Mouse (Mus musculus): ENCODE measurements around the gene BC005561.

The BC005561 gene

DNA sequence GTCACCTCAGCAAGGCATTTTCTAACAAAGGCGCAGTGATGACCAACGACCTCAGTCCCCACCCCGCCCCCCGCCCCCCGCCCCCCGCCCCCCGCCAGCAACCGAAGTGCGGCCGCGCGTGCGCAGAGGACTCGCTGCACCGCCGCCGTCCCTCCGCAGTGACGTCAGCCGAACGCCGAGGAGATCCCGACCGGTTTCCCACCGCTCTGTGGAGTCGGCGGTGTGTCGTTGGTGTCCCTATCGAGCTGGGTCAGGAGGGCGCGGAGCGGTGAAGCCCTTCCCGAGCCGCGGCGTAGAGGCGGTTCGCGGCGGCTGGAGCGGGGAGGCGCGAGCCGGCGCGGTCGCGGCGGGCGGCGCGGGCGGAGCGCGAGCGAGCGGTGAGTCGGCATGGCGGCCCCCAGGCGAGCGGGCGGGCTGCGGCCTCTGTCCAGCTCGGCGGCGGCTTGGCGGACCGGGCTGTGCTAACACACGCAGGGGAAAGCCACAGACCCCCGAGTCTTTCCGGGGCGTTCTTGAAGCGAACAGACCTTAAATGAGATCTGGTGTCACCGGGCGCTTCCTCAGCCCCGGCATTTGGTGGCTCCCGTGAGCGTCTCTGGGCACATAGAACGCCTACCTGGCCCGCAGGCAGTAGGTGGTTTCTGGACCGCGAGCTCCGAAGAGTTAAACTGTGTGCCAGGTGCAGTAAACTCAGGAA is at the start of gene BC005561:
TSS of gene BC005561 (plus strand) at position 158 of the 697 bp plus-strand sequence.
- POLR2A ChIA-PET: interaction anchor here (0.6 to 2.9 kb wide), 20 partner anchors 10 to 730 kb away, joined by 3 to 11 read pairs (median 3); partner anchors contain the start of gene Spp1 (in 1 of the 4)

DNA sequence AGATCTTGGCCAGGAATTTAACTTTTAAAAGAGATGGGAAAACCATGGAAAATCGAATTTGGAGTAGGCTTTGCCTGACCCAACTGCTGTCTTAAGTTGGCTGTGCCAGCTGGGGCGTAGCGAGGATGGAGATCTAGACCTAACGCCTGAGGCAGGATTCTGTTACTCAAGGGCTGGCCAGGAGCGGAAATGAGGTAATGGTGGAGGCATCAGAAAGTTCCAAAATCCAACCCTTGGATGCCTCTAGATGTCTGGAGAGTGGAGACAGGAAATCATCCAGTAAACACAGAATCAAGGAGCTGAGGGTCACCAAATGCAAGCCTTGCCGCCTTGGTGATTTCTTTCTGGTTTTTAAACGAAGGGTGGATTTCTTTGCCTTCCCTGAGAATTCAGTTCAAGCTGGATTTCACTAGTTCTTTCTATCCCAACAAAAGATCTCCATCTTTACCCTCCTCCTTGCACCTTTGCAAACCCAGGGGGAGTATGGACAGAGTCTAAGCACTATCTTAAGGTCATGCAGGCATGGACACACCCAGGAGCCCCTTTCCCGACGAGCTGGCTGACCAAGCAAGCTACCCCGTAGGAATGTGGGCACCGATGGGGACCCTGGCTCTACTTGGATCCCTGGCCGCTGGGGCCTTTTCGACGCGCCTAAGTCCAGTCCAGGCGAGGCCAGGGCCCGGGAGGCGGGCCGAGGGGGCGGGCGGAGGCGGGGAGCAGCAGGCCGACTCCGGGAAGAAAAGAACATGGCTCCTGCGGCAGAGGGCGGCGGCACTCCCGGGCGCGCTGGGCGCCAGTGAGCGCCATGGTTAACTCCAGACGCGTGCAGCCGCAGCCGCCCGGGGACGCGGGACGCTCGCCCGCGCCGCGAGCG is 49.1 kb upstream of the BC005561 start, which contains the start of gene Pkd2:
TSS of gene Pkd2 (plus strand) at position 619 of the 874 bp plus-strand sequence.
- CTCF ChIA-PET: interaction anchor here in 1 of 4 experiments (2.5 kb wide), 1 partner anchor 12 kb away, joined by 8 read pairs; no protein-coding TSS in a partner anchor
- POLR2A ChIA-PET: interaction anchor here (0.7 to 15.2 kb wide), 26 partner anchors 9 to 1371 kb away, joined by 3 to 210 read pairs (median 6); partner anchors contain the start of gene Spp1 (in 4 of the 4)

More for the DNA sequence above, at the start of gene BC005561:
- CTCF ChIA-PET: interaction anchor here in 2 of 4 experiments (0.5 to 1.1 kb wide), 2 partner anchors 37 to 69 kb away, joined by 3 to 4 read pairs; no protein-coding TSS in a partner anchor

DNA sequence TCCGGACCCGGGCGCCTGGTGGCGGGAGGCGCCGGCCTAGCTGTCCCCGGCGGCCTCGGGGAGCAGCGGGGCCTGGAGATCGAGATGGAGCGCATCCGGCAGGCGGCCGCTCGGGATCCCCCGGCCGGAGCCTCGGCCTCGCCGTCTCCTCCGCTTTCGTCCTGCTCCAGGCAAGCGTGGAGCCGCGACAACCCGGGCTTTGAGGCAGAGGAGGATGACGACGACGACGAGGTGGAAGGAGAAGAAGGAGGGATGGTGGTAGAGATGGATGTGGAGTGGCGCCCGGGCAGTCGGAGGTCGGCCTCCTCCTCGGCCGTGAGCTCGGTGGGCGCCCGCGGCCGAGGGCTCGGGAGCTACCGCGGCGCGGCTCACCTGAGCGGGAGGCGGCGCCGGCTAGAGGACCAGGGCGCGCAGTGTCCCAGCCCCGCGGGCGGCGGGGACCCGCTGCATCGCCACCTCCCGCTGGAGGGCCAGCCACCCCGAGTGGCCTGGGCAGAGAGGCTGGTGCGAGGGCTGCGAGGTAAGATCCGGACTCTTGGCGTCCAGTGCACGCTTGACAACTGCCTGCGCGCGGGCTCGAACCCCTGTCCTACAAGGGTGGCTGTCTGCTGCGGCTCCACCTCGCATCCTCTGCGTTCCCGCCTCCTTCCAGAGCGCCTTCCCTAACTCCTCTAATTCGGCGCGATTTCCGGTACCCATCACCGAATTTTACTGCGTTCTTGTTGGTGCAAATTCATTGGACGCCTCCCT is 48.3 kb upstream of the BC005561 start:
- POLR2A ChIA-PET: interaction anchor here in 3 of 4 experiments (0.6 to 15.2 kb wide), 27 partner anchors 8 to 127 kb away, joined by 3 to 210 read pairs (median 6); partner anchors contain the start of gene Spp1 (in 3 of the 3)
- CTCF ChIA-PET: interaction anchor here in 3 of 4 experiments (0.7 to 2.5 kb wide), 3 partner anchors 13 to 1623 kb away, joined by 3 to 8 read pairs (median 3); no protein-coding TSS in a partner anchor

DNA sequence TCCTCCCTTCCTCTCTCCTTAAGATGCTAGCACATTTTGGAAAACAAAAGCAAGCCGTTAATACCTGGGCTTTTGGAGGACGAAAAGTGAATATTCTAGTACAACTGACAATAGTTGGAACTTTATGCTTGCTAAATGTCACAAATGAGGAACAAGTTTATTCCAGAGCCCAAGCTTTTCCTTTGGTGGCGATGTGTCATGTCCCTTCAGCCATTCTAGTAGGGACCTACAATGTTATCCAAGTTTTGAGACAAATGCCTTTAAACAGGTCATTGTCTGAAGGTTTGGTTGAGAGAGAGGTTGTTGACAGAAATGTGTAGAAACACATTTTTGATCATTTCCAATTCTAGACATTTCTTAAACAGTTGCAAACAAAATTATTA is 47.7 kb upstream of the BC005561 start:
- ChIA-PET CTCF (interaction anchor here in 3 of 4 experiments (0.7 to 2.5 kb wide), 3 partner anchors 14 to 1622 kb away, joined by 3 to 8 read pairs (median 3); no protein-coding TSS in a partner anchor), POLR2A (interaction anchor here in 3 of 4 experiments (0.5 to 15.2 kb wide), 24 partner anchors 11 to 127 kb away, joined by 3 to 210 read pairs (median 6); partner anchors contain the start of gene Spp1 (in 3 of the 3))

DNA sequence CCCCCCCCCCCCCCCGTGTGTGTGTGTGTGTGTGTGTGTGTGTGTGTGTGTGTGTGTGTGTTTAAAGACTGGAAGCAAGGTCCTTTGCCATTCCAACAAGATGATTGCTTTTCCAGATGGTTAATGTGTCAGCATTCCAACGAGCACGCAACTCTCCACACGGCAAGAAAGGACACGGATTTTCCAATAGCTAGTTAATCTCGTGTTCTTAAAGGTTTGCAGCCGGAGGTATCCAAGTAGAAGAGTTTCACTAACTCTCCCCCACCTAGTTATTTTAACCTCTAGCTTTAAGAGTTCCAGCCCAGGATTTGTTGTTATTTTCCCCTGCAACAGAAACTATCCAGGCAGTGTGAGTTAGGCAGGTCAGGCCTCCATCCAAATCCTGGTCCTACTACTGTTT is 47.3 kb upstream of the BC005561 start:
- ChIA-PET CTCF (interaction anchor here in 2 of 4 experiments (0.7 to 2.5 kb wide), 2 partner anchors 14 to 1622 kb away, joined by 3 to 8 read pairs; no protein-coding TSS in a partner anchor), POLR2A (interaction anchor here in 3 of 4 experiments (0.5 to 15.2 kb wide), 17 partner anchors 11 to 114 kb away, joined by 3 to 210 read pairs (median 6); partner anchors contain the start of gene Spp1 (in 2 of the 3))

DNA sequence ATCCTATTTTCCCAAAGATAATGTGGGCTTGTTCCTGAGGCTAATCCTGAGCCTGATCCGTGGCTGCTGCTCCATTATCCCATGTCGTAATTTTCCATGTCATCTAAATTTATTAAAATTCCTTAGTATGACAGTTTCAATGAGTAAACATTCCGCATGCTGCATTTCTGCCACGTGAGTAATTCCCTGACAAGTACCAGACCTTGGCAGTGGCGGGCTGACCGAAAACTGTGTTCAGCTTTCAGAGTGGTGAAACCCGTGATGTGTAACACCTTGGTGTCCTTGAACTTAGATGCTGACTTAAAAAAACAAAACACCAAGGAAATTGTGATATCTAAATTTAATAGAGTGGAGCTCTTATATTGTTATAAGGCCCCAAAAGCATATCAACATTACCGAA is 42.9 kb upstream of the BC005561 start:
- CTCF ChIA-PET: interaction anchor here in 2 of 4 experiments (0.7 to 0.8 kb wide), 2 partner anchors 19 kb away, joined by 3 read pairs; no protein-coding TSS in a partner anchor
- POLR2A ChIA-PET: interaction anchor here (0.8 to 15.2 kb wide), 35 partner anchors 8 to 394 kb away, joined by 3 to 210 read pairs (median 6); partner anchors contain the start of genes Spp1 (in 3 of the 4), BC005561 (in 2 of the 4) and Zfp951 (in 1 of the 4)

DNA sequence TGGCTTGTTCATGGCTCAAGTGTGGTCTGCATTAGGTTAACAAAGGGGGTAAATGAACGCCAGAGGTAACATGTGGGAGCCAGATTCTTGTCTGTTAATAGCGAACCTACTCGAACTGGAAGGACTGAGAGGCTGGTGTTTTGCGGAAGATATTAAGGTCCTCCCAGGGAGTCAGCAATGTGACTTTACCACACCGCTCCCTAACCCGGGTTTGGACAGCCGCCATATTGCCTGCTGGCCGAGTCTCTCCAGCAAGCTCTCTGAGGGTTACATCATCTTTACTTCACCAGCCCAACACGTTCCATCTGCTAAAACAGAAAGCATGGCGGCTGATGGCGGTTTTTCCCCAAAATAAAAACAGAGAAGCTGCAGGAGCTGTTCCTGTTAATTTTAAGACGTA is 42.4 kb upstream of the BC005561 start:
- CTCF ChIA-PET: interaction anchor here in 2 of 4 experiments (0.7 to 0.8 kb wide), 2 partner anchors 19 kb away, joined by 3 read pairs; no protein-coding TSS in a partner anchor
- POLR2A ChIA-PET: interaction anchor here (0.6 to 15.2 kb wide), 46 partner anchors 9 to 701 kb away, joined by 3 to 210 read pairs (median 4); partner anchors contain the start of genes Spp1 (in 3 of the 4), BC005561 (in 2 of the 4) and Zfp951 (in 1 of the 4)

DNA sequence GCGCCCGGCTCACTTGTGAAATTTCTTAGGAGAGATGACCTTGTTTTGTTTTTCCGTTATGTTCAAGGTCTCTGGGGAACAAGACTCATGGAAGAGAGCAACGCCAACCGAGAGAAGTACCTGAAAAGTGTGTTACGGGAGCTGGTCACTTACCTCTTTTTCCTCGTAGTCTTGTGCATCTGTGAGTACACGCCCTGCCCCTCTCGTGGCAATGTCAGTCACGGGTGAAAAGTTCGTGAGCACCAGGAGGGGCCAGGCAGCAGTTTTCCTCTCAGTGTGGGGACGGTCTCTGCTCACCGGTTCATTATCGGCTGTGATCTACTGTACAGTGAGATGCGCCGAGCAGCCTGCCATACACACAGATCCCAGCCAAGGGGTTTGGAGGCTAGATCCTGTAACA is 41.3 kb upstream of the BC005561 start:
- POLR2A ChIA-PET: interaction anchor here in 3 of 4 experiments (0.5 to 15.2 kb wide), 28 partner anchors 10 to 772 kb away, joined by 3 to 210 read pairs (median 7); partner anchors contain the start of genes Spp1 (in 3 of the 3) and Zfp951 (in 1 of the 3)

DNA sequence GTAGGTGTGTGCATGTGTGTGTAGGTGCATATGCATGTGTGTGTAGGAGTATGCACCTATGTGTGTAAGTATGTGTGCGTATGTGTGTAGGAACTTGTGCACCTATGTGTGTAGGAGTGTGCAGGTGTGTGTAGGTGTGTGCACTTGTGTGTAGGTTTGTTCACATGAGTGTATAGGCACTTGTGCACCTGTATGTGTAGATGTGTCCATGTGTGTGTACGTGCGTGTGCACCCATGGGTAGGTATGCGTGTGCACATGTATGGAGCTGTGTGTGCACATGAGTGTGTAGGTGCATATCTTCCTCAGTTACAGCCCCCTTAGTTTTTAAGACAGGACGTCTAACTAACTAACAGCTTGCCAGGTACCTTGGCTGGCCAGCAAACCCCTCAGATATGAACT is 39.6 kb upstream of the BC005561 start:
- CTCF ChIA-PET: no interaction called here

More for the DNA sequence above, 41.3 kb upstream of the BC005561 start:
- CTCF ChIA-PET: interaction anchor here in 1 of 4 experiments (0.7 kb wide), 1 partner anchor 39 kb away, joined by 3 read pairs; no protein-coding TSS in a partner anchor

DNA sequence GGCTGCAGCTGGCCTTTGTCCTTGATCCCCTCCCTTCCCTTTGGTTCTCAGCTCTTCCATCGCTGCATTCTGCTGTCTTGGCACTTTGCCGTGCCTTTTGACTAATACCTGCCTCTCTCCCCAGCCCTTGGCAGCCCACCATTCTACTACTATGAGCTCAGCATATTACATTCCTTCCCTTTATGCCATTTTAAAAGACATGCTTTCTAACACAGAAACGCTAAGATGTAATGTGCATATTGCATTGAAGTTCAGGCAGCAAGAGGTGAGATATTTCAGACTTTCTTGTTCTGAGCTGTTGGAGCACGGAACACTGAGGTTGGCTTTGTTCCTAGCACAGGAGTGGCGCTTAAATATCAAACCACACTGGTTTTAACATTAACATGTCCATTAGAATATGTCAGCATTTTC is 37.2 kb upstream of the BC005561 start:
- POLR2A ChIA-PET: interaction anchor here (0.7 to 15.2 kb wide), 10 partner anchors 9 to 1009 kb away, joined by 3 to 210 read pairs (median 7); partner anchors contain the start of gene Spp1 (in 1 of the 4)
- CTCF ChIA-PET: interaction anchor here in 1 of 4 experiments (1.7 kb wide), 1 partner anchor 40 kb away, joined by 3 read pairs; no protein-coding TSS in a partner anchor

More for the DNA sequence above, 39.6 kb upstream of the BC005561 start:
- POLR2A ChIA-PET: interaction anchor here in 2 of 4 experiments (0.8 to 15.2 kb wide), 8 partner anchors 10 to 33 kb away, joined by 3 to 210 read pairs (median 4); partner anchors contain the start of genes Pkd2 (in 1 of the 2) and Spp1 (in 1 of the 2)

DNA sequence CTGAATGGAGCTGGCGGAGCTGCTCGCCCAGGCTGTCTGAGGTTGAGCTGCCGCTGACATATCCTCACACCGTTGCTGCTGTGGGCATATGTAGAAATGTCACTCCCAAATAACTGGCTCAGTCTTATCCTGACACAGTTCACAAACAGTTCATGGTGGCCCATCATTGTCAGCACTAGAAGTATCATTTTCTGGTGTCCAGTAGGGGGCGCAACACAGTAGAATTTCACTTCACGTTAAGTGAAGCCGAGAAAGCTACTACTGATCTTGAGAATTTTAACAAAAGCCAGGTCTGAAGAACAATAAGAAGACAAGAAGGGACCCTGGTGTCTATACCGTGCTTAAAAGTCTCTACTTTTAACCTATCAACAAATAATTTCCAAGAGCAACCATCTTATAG is 35.8 kb upstream of the BC005561 start:
- ChIA-PET POLR2A (interaction anchor here (0.6 to 15.2 kb wide), 26 partner anchors 8 to 127 kb away, joined by 3 to 210 read pairs (median 4); partner anchors contain the start of genes Spp1 (in 3 of the 4) and Pkd2 (in 2 of the 4)), CTCF (interaction anchor here (0.6 to 2.1 kb wide), 22 partner anchors 8 to 780 kb away, joined by 3 to 10 read pairs (median 4); partner anchors contain the start of genes Aff1 (in 1 of the 4) and BC005561 (in 1 of the 4))

DNA sequence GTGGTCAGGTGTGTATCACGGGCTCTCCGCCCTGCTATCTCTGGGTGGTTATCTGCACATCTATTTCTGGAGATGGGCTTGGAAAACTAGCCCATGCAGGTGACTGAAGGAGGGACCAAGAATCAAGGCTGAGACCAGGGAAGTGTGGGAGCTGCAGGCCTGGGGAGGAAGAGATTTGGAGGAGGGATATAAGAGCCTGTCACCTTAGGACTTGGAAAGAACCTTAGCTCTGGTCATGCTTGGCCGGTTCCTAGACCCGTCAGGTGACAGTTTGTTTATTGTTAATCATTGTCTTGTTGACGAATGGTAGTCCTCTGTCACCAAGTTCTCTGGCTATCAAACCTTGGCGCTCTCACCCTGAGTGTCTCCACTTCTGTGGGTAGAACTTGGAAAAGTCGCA is 27.8 kb upstream of the BC005561 start:
- CTCF ChIA-PET: interaction anchor here in 2 of 4 experiments (0.6 to 1.7 kb wide), 2 partner anchors 8 to 140 kb away, joined by 3 to 10 read pairs; no protein-coding TSS in a partner anchor
- POLR2A ChIA-PET: interaction anchor here in 3 of 4 experiments (0.6 to 9.7 kb wide), 11 partner anchors 8 to 45 kb away, joined by 3 to 60 read pairs (median 3); partner anchors contain the start of genes Pkd2 (in 1 of the 3) and Spp1 (in 1 of the 3)

DNA sequence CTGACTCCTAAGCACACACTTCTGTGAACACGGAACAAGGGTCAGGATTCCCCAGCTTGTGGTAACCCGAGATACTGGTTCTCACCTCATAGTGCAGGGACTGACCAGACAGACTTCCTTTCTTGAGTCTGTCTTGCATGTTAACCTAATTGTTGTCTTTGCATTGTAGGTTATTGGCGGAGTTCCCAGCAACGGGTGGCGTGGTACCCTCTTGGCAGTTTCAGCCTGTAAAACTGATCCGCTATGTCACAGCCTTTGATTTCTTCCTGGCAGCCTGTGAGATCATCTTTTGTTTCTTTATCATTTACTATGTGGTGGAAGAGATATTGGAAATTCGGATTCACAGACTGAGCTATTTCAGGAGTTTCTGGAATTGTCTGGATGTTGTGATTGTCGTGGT is 25.3 kb upstream of the BC005561 start:
- POLR2A ChIA-PET: interaction anchor here in 2 of 4 experiments (1.0 to 9.7 kb wide), 4 partner anchors 11 to 17 kb away, joined by 3 to 60 read pairs (median 14); no protein-coding TSS in a partner anchor
- CTCF ChIA-PET: interaction anchor here in 1 of 4 experiments (1.4 kb wide), 1 partner anchor 10 kb away, joined by 8 read pairs; no protein-coding TSS in a partner anchor

DNA sequence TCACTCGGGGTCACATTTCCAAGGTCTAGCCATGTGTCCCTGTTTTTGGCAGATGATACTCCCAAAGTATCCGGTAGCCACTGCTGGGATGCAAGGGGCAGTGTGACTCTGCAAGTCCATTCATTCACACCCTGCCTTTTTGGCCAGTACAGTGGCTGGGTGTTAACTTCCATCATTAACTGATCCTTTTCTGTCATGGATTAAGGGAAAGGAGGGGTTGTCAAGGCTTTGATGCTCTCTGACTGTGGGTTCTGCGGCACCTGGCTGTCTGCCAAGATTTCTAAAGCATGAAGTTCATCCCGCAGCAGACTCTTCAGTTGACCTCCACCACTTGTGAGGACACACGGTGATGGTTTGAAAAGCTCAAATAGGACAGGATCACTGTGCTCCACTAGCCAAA is 16.6 kb upstream of the BC005561 start:
- CTCF ChIA-PET: no interaction called here
- POLR2A ChIA-PET: interaction anchor here in 1 of 4 experiments (0.6 kb wide), 1 partner anchor 49 kb away, joined by 3 read pairs; no protein-coding TSS in a partner anchor

DNA sequence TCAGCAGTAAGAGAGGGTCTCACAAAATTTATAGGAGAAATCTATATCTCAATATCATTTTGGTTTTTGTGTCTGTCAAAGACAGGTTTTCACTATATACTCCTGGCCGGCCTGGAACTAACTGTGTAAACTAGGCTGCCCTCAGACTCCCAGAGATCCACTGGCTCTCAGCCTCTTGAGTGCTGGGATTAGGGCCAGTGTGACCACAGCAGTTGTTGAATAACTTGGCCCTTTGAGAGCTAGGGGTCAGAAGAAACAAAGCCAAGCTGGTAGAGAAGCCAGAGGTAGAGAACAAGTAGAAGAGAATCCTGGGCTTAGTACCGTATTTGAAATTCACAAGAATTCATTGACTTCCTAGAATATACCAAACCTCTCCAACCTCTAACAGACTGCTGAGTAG is 3.3 kb upstream of the BC005561 start:
- ChIA-PET POLR2A (interaction anchor here in 1 of 4 experiments (0.6 to 1.4 kb wide), 2 partner anchors 10 to 99 kb away, joined by 3 to 5 read pairs; no protein-coding TSS in a partner anchor), CTCF (no interaction called here)

DNA sequence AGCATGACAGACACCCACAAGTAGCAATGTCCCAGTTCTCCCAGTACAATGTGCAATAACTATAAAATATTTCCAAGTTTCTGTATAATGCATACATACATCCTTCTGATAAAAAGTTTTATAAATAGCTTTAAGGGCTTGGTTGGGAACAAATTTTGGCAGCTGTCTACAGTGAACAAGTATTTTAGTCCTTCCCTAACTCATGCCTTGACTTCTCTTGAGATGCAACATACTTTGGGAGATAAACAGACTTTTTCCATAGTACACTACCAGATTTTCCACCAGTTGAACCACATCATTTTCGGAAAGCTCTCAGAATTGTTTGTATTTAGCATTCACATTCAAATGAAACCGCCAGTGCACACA is 340 bp upstream of the BC005561 start:
- ChIA-PET POLR2A (interaction anchor here (0.5 to 2.9 kb wide), 13 partner anchors 9 to 1644 kb away, joined by 3 to 11 read pairs (median 5); partner anchors contain the start of gene Spp1 (in 1 of the 4)), CTCF (interaction anchor here in 2 of 4 experiments (0.5 to 1.1 kb wide), 2 partner anchors 36 to 70 kb away, joined by 3 to 4 read pairs; no protein-coding TSS in a partner anchor)

All from embryonic stem cell, embryonic (primary cell).